Mouse (Mus musculus): ENCODE data around the gene Srbd1. TPM values are rescaled to one million over a fixed set of nuclear protein-coding genes. Genes with fewer than 3 reads are reported as not detected.

Srbd1 gene
- polyA plus RNA-seq, 1 experiment from 2014 or later = 22.8 TPM

DNA sequence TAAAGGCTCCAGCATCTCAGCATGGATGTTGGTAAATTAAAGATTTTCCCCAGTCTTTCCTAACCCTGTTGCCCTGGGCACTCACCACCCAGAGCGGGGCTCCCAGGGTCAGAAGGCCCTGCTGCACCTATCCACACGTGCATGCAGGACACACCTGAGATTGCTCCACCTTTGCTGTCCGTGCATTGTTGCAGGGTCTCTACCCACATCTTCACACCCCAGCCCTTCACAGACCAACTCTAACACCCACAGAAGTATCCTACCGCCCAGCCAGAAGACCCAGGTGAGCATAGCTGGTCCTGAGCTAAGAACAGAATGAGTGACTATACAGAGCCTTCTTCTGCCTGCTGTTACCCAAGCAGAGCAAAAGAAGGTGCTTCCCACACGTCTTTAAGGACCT is 201.9 kb downstream of the Srbd1 start:
- Histone ChIP-seq H3K4me3 (no peak overlapping the region), H3K27ac (no peak overlapping the region), H3K9me3 (no peaks in the 10 kb centered on the region), H3K4me2 (peak overlapping the region; percentile 20; the same call in 1 of the 2 replicates), H3K4me1 (peaks cover 28% of the 10 kb centered on the region), H3K9ac (no peak overlapping the region), H3K27me3 (peaks cover 14% of the 10 kb centered on the region), H3K36me3 (no peaks in the 10 kb centered on the region)
- ATAC-seq (ENCODE audit: insufficient number of reproducible peaks, insufficient read depth, low FRiP score, low TSS enrichment, low read depth) = 0 out of 2 replicates have a peak, but pooled peaks have one; percentile 13
- 76% methylated on average over 5 of the region's 5 CpGs for WGBS

DNA sequence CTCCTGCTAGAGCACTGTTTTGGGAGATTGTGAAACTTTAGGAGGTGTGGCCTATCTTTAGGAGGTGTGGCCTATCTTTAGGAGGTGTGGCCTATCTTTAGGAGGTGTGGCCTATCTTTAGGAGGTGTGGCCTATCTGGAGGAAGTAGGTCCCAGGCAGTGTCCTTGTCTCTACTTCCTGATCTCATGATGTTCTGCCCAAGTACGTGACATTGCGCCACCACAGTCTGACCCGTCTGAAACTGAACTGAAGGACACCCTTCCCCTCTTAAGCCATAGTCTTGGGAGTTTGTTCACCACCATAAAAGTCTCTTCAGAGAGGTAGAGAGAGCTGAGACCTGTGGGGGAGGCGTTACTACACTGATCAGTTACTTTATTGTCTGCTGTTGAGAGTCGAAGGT is 202.9 kb downstream of the Srbd1 start:
- Histone ChIP-seq H3K4me3 (no peak overlapping the region), H3K9ac (no peak overlapping the region), H3K36me3 (no peaks in the 10 kb centered on the region), H3K4me1 (peaks cover 28% of the 10 kb centered on the region), H3K4me2 (no peak overlapping the region), H3K27ac (peak overlapping the region; percentile 86; the same call in 1 of the 2 replicates), H3K27me3 (peaks cover 14% of the 10 kb centered on the region), H3K9me3 (peaks cover 3% of the 10 kb centered on the region)
- no peak for ATAC-seq (ENCODE audit: insufficient number of reproducible peaks, insufficient read depth, low FRiP score, low TSS enrichment, low read depth)
- WGBS = 97% methylated on average over 5 of the region's 5 CpGs

DNA sequence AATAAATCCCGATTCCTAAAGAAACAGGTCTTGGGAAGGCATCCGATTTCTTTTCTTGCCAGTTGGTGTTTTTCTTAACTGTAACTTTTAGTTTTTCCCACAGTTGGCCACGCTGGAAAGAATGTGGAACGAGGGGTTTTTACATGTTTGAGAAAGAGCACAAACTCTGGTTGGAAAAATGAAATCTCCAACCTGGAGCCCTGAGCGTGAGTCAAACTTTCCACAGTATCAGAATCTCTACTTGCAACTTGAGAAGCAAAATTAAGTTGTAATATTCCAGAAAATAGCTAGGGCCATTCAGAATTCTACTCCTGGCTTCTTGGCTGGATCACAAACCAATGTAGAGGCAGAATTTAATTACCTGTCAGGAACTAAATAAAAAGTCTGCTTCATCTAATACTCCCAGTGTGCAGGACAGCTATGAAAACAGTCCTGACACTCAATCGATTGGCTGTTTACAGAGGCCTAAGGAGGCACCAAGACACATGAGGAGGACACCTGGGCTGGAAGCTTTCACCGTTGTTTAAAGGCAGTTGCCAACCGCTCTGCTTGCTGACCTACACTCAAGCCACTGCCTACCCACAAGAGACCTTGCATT is 203.7 kb downstream of the Srbd1 start:
- Histone ChIP-seq H3K27me3 (peaks cover 11% of the 10 kb centered on the region), H3K4me1 (peaks cover 28% of the 10 kb centered on the region), H3K4me3 (no peak overlapping the region), H3K36me3 (no peaks in the 10 kb centered on the region), H3K9me3 (peaks cover 5% of the 10 kb centered on the region), H3K4me2 (no peak overlapping the region), H3K9ac (no peak overlapping the region), H3K27ac (peak overlapping the region; percentile 86)
- no peak for ATAC-seq (ENCODE audit: insufficient number of reproducible peaks, insufficient read depth, low FRiP score, low TSS enrichment, low read depth)
- WGBS = 54% methylated on average over 8 of the region's 8 CpGs

DNA sequence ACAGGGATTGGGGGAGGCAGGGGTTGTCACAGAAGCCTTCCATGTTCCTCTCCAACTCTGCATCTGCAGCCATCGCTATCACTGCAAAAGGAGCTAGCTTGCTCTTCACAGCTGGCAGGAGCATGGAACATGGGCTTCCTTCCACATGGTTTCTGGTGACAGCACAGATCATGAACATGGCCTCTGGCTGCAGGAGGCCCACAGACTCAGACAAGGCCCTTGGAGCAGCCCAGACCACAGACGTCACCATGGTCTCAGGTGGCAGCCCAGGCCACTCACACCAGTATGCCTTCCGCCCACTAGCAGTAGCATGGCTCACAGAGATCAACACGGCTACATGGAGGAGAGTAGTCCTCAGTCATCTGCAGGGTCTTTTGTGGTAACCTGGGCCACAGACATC is 207.8 kb downstream of the Srbd1 start:
- no peak overlapping the region for H3K9ac ChIP-seq
- H3K4me2 ChIP-seq = no peak overlapping the region
- H3K27me3 ChIP-seq = 0 out of 2 replicates have a peak, but pooled peaks cover 3% of the 10 kb centered on the region
- H3K36me3 ChIP-seq = no peaks in the 10 kb centered on the region
- H3K9me3 ChIP-seq = peaks cover 5% of the 10 kb centered on the region
- peaks cover 26% of the 10 kb centered on the region for H3K4me1 ChIP-seq
- H3K27ac ChIP-seq = no peak overlapping the region
- WGBS = 92% methylated on average over 4 of the region's 4 CpGs
- no peak for ATAC-seq (ENCODE audit: insufficient number of reproducible peaks, insufficient read depth, low FRiP score, low TSS enrichment, low read depth)
- no peak overlapping the region for H3K4me3 ChIP-seq

DNA sequence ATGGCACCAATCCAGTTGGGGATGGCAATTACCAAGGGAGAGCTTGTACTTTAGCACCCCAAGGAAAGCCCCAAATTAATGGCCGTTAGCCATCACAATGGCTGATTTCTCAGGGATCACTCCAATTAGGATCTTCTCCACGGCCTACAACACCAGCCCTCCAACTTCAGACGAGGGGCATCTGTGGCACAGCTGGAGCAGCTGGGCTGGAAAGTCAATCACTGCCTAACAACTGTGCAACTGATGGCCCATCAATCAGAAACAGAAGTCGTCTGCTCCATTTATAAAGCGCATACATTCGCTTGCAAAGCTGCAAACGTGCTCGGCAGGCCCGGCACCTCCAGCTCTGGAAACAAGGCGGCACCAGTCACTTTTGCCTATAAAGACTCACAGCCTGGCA is 209.7 kb downstream of the Srbd1 start:
- Histone ChIP-seq H3K4me1 (peaks cover 25% of the 10 kb centered on the region), H3K9ac (no peak overlapping the region), H3K27ac (no peak overlapping the region)

More for the DNA sequence above, 209.7 kb downstream of the Srbd1 start:
- no peak for ATAC-seq (ENCODE audit: insufficient number of reproducible peaks, insufficient read depth, low FRiP score, low TSS enrichment, low read depth)
- no peak overlapping the region for H3K4me3 ChIP-seq
- no peaks in the 10 kb centered on the region for H3K36me3 ChIP-seq
- H3K4me2 ChIP-seq = no peak overlapping the region
- WGBS = 50% methylated on average over 10 of the region's 10 CpGs
- peaks cover 14% of the 10 kb centered on the region; the same call in 1 of the 2 replicates for H3K27me3 ChIP-seq
- peaks cover 5% of the 10 kb centered on the region for H3K9me3 ChIP-seq

Other genes with a start within 250 kb of the Srbd1 start
- 9.0 and 9.9 TPM in 2 replicates for gene Prkce, start 22.6 kb upstream of the Srbd1 start, polyA plus RNA-seq (2015; fragmentation: Nextera tagmentation; extraction: Ambion mirVana)

All from embryonic facial prominence, embryonic 13.5 days (tissue).